Mouse (Mus musculus) Patski (cell line): ENCODE measurements around the gene Cdk11b. TPM values are rescaled to one million over a fixed set of nuclear protein-coding genes. Genes with fewer than 3 reads are reported as not detected.

ENCODE experiments used
- ATAC-seq: fragments of 100-300 bp; one replicate; pipeline ENCODE4 v1.8.0; 2021
- CTCF ChIA-PET: fragments of 350-600 bp; sonication (Branson Sonifier 250); formaldehyde crosslinking; loops from one replicate; lab custom pipeline; 2022; ENCODE audit warnings: inconsistent platforms; lab: Charles Lee
- POLR2A ChIA-PET: fragments of 350-600 bp; sonication (Branson Sonifier 250); formaldehyde crosslinking; loops from one replicate; lab custom pipeline; 2022; ENCODE audit warnings: antibody characterized with exemption, inconsistent platforms; lab: Charles Lee
- DNase-seq: peaks from one replicate; pipeline ENCODE4 v3.0.0-alpha.2; 2011; ENCODE audit warnings: low read depth, low spot score
- H3K27me3 ChIP-seq: fragments of 371-371 bp; one replicate; pipeline ENCODE4 v1.5.1; 2021
- CTCF ChIP-seq: fragments of 100-300 bp; IDR thresholded peaks from one replicate; pipeline ENCODE4 v1.5.1; 2021
- in situ Hi-C: fragments of 300-500 bp; cut with MboI; formaldehyde crosslinking; loops from 3 replicates; pipeline ENCODE4 v1.11.1; 2018; ENCODE audit warnings: low pct_unique_long_range_greater_than_20kb, mixed read lengths
- polyA plus RNA-seq: library from polyadenylated mRNA; unstranded; gene quantifications from one replicate; pipeline ENCODE4 v1.2.3, GENCODE M21; 2021

Gene Cdk11b
- polyA plus RNA-seq, 1 experiment from 2014 or later: 57.8 TPM

DNA sequence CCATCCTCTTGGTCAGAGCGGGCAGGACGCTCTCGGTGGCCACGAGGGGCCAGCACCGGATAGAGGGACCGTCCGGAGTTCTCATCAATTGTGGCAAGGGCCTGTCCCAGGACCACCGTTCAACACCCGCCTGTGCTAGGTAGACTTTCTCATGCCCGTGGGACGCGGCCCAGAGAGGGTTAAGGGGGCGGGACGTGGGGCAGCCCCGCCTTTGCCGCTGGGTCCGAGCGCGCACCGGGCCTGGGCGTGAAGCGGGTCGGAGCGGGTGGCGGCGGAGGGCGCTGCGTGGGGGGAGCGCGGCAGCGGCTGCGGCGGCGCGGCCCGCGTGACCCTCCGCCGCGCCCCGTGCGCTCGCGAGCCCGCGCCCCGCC, 69.4 kb downstream of the Cdk11b start, which contains the start of gene Fndc10:
TSS of gene Fndc10 (plus strand) at position 232 of the 371 bp plus-strand sequence.
- H3K27me3 ChIP-seq: no peaks in the 10 kb centered on the region
- no peak for TF ChIP-seq CTCF
- POLR2A ChIA-PET: no interaction called here
- peak; percentile 47 for ATAC-seq
- no peak for DNase-seq
- in situ Hi-C loops: no loop called here
- CTCF ChIA-PET: no interaction called here

DNA sequence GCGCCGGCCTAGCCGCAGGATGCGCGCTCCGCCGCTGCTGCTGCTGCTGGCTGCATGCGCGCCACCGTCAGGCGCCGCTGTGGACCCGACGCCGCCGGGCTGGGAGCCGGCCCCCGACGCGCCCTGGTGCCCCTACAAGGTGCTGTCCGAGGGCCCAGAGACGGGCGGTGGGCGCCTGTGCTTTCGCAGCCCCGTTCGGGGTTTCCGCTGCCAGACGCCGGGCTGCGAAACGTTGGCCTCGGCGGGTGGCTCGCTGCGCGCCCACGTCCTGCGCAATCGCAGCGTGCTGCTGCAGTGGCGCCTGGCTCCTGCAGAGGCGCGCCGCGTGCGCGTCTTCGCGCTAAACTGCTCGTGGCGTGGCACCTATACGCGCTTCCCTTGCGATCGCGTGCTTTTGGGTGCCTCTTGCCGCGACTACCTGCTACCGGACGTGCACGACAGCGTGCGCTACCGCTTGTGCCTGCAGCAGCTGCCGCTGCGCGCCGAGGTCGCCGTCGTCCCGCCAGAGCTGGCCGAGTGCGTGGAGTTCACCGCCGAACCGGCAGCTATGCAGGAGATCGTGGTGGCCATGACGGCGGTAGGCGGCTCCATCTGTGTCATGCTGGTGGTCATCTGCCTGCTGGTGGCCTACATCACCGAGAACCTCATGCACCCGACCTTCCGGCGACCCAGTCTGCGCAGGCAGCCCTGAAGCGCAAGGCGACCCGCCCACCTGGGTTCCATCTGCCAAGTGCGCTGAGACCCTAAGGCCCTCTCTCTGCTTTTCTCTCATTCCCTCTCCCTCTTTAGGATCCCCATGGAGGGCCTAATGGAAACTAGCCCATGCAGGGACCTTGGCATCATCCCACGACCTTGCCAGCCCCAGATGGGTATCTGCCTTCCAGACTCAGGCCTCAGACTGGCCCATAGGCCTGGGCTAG, 70.1 kb downstream of the Cdk11b start:
- CTCF ChIA-PET: no interaction called here
- no peak for DNase-seq
- peak; percentile 51 for ATAC-seq
- POLR2A ChIA-PET: interaction anchor here (1.0 kb wide), 1 partner anchor 10 kb away, joined by 3 read pairs; no protein-coding TSS in a partner anchor
- TF ChIP-seq CTCF: peak; percentile 69
- no peaks in the 10 kb centered on the region for H3K27me3 ChIP-seq
- in situ Hi-C loops: loop anchor here (5.0 kb wide), 1 partner anchor 212 kb away; no protein-coding TSS in a partner anchor

DNA sequence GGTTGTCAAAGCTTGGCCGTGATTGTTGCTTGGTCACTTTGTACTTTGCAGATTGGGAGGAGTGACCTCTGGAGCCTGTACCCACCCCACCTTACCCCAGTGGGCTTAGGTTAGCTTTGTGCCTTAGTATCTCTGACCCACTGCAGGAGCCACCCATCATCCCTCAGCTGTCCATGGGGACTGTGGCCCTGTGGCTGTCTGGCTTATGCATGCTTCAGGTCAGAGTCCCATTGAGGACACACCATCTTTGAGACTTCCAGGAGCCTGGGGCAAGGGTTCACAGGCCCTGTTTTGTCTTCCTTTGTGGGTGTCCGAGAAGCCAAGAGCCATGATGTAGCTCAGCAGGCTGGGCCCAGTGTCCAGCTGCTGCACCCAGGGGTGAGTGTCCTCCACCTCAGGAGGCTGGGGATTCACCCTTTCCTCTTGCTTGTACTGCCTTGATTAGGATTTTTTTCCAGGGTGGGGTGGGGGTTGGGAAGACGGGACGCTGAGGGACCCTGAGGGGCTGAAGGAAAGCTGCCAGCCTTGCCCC, 70.9 kb downstream of the Cdk11b start:
- TF ChIP-seq CTCF: no peak
- ChIA-PET POLR2A (interaction anchor here (1.0 kb wide), 1 partner anchor 9 kb away, joined by 3 read pairs; no protein-coding TSS in a partner anchor), CTCF (no interaction called here)
- no peak for DNase-seq
- no peak for ATAC-seq
- in situ Hi-C loops: loop anchor here (5.0 kb wide), 1 partner anchor 213 kb away; no protein-coding TSS in a partner anchor
- H3K27me3 ChIP-seq: no peaks in the 10 kb centered on the region

DNA sequence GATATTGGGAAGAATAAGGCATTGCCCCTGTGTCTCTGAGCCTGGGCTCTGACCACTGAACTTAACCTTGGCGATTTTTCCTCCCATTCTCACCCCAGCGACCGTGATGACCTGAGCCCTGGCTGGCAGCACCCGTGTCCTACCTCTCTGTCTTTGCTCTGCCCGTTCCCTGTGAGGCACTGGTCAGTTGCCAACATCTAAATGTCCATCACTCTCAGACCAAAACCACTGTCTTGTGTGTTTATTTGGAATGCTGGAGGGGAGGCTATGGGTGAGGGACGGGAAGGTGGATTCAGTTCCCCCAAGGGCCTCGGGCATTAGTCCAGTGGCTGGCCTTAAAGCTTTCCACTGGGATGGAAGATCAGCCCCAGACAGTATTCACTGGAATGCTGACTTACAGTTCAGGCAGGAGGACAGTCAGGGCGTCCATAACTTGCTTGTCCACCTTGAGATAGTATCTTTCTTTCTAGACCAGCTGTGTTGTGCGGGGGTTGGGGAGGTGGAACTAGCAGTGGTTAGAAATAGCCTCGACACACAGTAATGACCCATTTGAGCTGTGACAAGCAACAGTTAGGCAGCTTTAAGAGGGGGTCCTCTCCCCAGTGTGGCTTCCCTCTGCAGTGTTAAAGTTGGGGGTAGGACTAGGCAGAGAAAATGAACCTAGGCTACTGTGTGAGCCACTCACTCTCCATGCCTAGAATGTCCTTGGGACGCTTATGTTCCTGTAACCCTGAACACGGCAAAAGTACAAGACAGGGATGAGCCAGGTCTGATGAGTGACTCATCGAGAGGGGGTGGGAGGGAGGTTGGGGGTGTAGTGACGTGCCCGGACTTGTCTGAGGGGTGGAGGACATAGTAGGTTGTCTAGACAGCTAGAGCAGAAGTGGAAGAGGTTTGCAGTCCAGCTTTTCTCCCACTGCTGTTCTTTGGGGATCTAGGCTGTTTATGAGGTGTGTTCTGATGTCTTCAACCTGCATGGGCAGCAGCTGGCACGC, 71.9 kb downstream of the Cdk11b start:
- no peak for DNase-seq
- in situ Hi-C loops: loop anchor here (5.0 kb wide), 1 partner anchor 214 kb away; no protein-coding TSS in a partner anchor
- no peaks in the 10 kb centered on the region for H3K27me3 ChIP-seq
- no peak for ATAC-seq
- ChIA-PET POLR2A (no interaction called here), CTCF (interaction anchor here (1.5 kb wide), 1 partner anchor 25 kb away, joined by 4 read pairs; no protein-coding TSS in a partner anchor)
- TF ChIP-seq CTCF: no peak

Other genes with a start within 250 kb of the Cdk11b start
- gene Gabrd, start 226.7 kb upstream of the Cdk11b start, polyA plus RNA-seq: not detected
- 2.2 TPM for gene Cfap74, start 215.7 kb upstream of the Cdk11b start, polyA plus RNA-seq
- 0.41 TPM for gene Tmem52, start 155.7 kb upstream of the Cdk11b start, polyA plus RNA-seq
- gene Gnb1, start 133.5 kb upstream of the Cdk11b start, polyA plus RNA-seq: 287 TPM
- gene Nadk, start 62.5 kb upstream of the Cdk11b start, polyA plus RNA-seq: 87.0 TPM
- 4.0 TPM for gene Slc35e2, start 23.4 kb upstream of the Cdk11b start, polyA plus RNA-seq
- gene Gm10563, start 20.6 kb downstream of the Cdk11b start, polyA plus RNA-seq: not detected
- 4.1 TPM for gene Mmp23, start 28.5 kb downstream of the Cdk11b start, polyA plus RNA-seq
- 39.5 TPM for gene Mib2, start 44.3 kb downstream of the Cdk11b start, polyA plus RNA-seq
- gene Fndc10, start 69.5 kb downstream of the Cdk11b start, polyA plus RNA-seq: 7.3 TPM
- 81.8 TPM for gene Ssu72, start 79.9 kb downstream of the Cdk11b start, polyA plus RNA-seq
- gene Tmem240, start 109.9 kb downstream of the Cdk11b start, polyA plus RNA-seq: 1.4 TPM
- gene Atad3a, start 136.2 kb downstream of the Cdk11b start, polyA plus RNA-seq: 53.3 TPM
- 0.47 TPM for gene Vwa1, start 149.8 kb downstream of the Cdk11b start, polyA plus RNA-seq
- 0.05 TPM for gene Tmem88b, start 161.0 kb downstream of the Cdk11b start, polyA plus RNA-seq
- gene Ankrd65, start 165.6 kb downstream of the Cdk11b start, polyA plus RNA-seq: not detected
- gene Mrpl20, start 178.0 kb downstream of the Cdk11b start, polyA plus RNA-seq: 124 TPM
- 55.5 TPM for gene Ccnl2, start 187.6 kb downstream of the Cdk11b start, polyA plus RNA-seq
- 127 TPM for gene Aurkaip1, start 206.4 kb downstream of the Cdk11b start, polyA plus RNA-seq
- 15.4 TPM for gene Mxra8, start 214.8 kb downstream of the Cdk11b start, polyA plus RNA-seq
- gene Dvl1, start 222.5 kb downstream of the Cdk11b start, polyA plus RNA-seq: 83.6 TPM
- 1.2 TPM for gene Tas1r3, start 238.5 kb downstream of the Cdk11b start, polyA plus RNA-seq
- gene Cptp, start 244.6 kb downstream of the Cdk11b start, polyA plus RNA-seq: 15.4 TPM
- gene Ints11, start 244.7 kb downstream of the Cdk11b start, polyA plus RNA-seq: 37.6 TPM